9 mouse cellular contexts compared by ENCODE assay signal in genomic region chr11:84523321-84523831, GRCm38 (mm10). TPM values are rescaled to one million over a fixed set of nuclear protein-coding genes. Genes with fewer than 3 reads are reported as not detected.
DNase-seq lines count a peak whose midpoint lies in the region; ATAC-seq lines count a peak whose summit lies in the region.
"Had no signal": no experiment of that assay in that cellular context is flagged by ENCODE, and none has a peak within 500 bp of the region (broad histone marks: within the 10 kb centered on the region; RNA-seq: fewer than 3 reads in every experiment).

No protein-coding gene starts in this region.

- 0 out of 2 replicates have a peak overlapping the region, but pooled peaks have one; percentile 25 for H3K4me2 ChIP-seq in forebrain, embryonic 14.5 days (ENCODE audit: low read length)
- H3K4me2 ChIP-seq in limb, embryonic 13.5 days (replicated peaks) = no peak overlapping the region

- H3K27me3 ChIP-seq in forebrain, embryonic 14.5 days (replicated peaks; ENCODE audit: control insufficient read depth, insufficient read depth, low read length) = peaks cover 97% of the 10 kb centered on the region
- peaks cover 99% of the 10 kb centered on the region for H3K27me3 ChIP-seq in limb, embryonic 13.5 days

- H3K36me3 ChIP-seq in forebrain, embryonic 14.5 days (ENCODE audit: control insufficient read depth, insufficient read depth, low read length) = no peaks in the 10 kb centered on the region
- no peaks in the 10 kb centered on the region for H3K36me3 ChIP-seq in limb, embryonic 13.5 days

- WGBS in forebrain, embryonic 14.5 days = 0% methylated on average over 16 of the region's 16 CpGs
- WGBS in limb, embryonic 13.5 days = 2% methylated on average over 16 of the region's 16 CpGs

- peak overlapping the region; percentile 46 for H3K9ac ChIP-seq in forebrain, embryonic 14.5 days (ENCODE audit: low read length)
- no peak overlapping the region for H3K9ac ChIP-seq in limb, embryonic 13.5 days

- intact Hi-C loops in left cerebral cortex, postnatal 14 days (cut with DNase I) = loop anchor here (5.0 kb wide), 2 partner anchors 671 to 1364 kb away; partner anchors contain the start of genes Hnf1b and Tbx4

- H3K9me3 ChIP-seq in forebrain, embryonic 14.5 days (replicated peaks; ENCODE audit: control insufficient read depth, low read length) = no peaks in the 10 kb centered on the region
- H3K9me3 ChIP-seq in limb, embryonic 13.5 days = no peaks in the 10 kb centered on the region

- peak; percentile 44 for DNase-seq in heart, adult 11 months
- no peak for DNase-seq in heart, adult 8-10 months (ENCODE audit: low spot score)
- DNase-seq in ZHBTc4 (ENCODE audit: low read depth, low spot score) = peak; percentile 45
- no peak for DNase-seq in forebrain, embryonic 14.5 days (ENCODE audit: low spot score)
- no peak for DNase-seq in layer of hippocampus, postnatal 25 days (ENCODE audit: extremely low spot score in 1 of 2, low spot score in 1 of 2)
- DNase-seq in left cerebral cortex, postnatal 14 days (ENCODE audit: low spot score in 2 of 2) = no peak

- H3K4me1 ChIP-seq in forebrain, embryonic 14.5 days (ENCODE audit: control insufficient read depth, insufficient read depth, low read length) = 0 out of 2 replicates have a peak, but pooled peaks cover 5% of the 10 kb centered on the region
- H3K4me1 ChIP-seq in limb, embryonic 13.5 days = peaks cover 36% of the 10 kb centered on the region

- peak overlapping the region; percentile 41 for H3K4me3 ChIP-seq in forebrain, embryonic 14.5 days (ENCODE audit: low read depth, low read length)
- 0 out of 2 replicates have a peak overlapping the region, but pooled peaks have one; percentile 49 for H3K4me3 ChIP-seq in limb, embryonic 13.5 days

- no peak for ATAC-seq in forebrain, embryonic 14.5 days
- no peak for ATAC-seq in limb, embryonic 13.5 days (ENCODE audit: low FRiP score, low read depth)
- no peak for ATAC-seq in inflammation-experienced regulatory T-cells, adult 6 months

- no peak overlapping the region for H3K27ac ChIP-seq in forebrain, embryonic 14.5 days (ENCODE audit: low read depth, low read length)
- H3K27ac ChIP-seq in limb, embryonic 13.5 days = no peak overlapping the region

RNA-seq across cellular contexts. Expression of gene Lhx1, which starts 2.0 kb away (rescaled TPM):
- total RNA-seq in heart, adult 8-10 months (2022) = not detected
- polyA plus RNA-seq in forebrain, embryonic 14.5 days (2014; fragmentation: Nextera tagmentation; extraction: Ambion mirVana) = 7.0 and 7.2 TPM in 2 replicates
- polyA plus RNA-seq in limb, embryonic 13.5 days (2015; fragmentation: Nextera tagmentation; extraction: Ambion mirVana) = 0.06 and 0.17 TPM in 2 replicates
- under 1 TPM; 0.42 to 0.45 TPM for total RNA-seq in layer of hippocampus, postnatal 25 days (2021)
- total RNA-seq in left cerebral cortex, postnatal 14 days (2021) = under 1 TPM; 0.13 to 0.15 TPM
- polyA plus RNA-seq in inflammation-experienced regulatory T-cells, adult 6 months (2017; shearing (Covaris generic)) = not detected
- polyA plus RNA-seq: spleen, adult 2 months had no signal

RNA-seq across cellular contexts. Expression of gene Aatf, which starts 10.1 kb away (rescaled TPM):
- 10 to 100 TPM; 12.9 to 14.3 (median 13.1) TPM for total RNA-seq in heart, adult 8-10 months (2022)
- 45.1 and 45.5 TPM in 2 replicates for polyA plus RNA-seq in forebrain, embryonic 14.5 days (2014; fragmentation: Nextera tagmentation; extraction: Ambion mirVana)
- 54.1 and 55.7 TPM in 2 replicates for polyA plus RNA-seq in limb, embryonic 13.5 days (2015; fragmentation: Nextera tagmentation; extraction: Ambion mirVana)
- 10 to 100 TPM; 20.1 to 21.9 TPM for total RNA-seq in layer of hippocampus, postnatal 25 days (2021)
- total RNA-seq in left cerebral cortex, postnatal 14 days (2021) = 10 to 100 TPM; 17.3 to 18.3 TPM
- 10 to 100 TPM; 30.0 to 48.9 (median 32.8) TPM for polyA plus RNA-seq in inflammation-experienced regulatory T-cells, adult 6 months (2017; shearing (Covaris generic))

Comparison
In these comparisons a context has a peak if more than half of its experiments do, and no peak if none do; other contexts are left out.
1. DNase-seq: peak in heart, adult 11 months (single experiment) and ZHBTc4 (single experiment); none in heart, adult 8-10 months (single experiment), forebrain, embryonic 14.5 days (single experiment), layer of hippocampus, postnatal 25 days (0 of 2) and left cerebral cortex, postnatal 14 days (0 of 2).